Mouse (Mus musculus) cerebellum, postnatal 25 days (tissue): Measurements from ENCODE around the gene Slco2a1.
A peak's percentile ranks its signal among the peaks of the same experiment; 100 is the strongest.

Source experiments
- DNase-seq, 2 experiments: peaks; one replicate each; pipeline ENCODE4 v3.0.0; 2021; ENCODE audit warnings: mixed read lengths in 2 of 2

Gene Slco2a1

GRCm38 (mm10) chr9:103087301-103087700 lies 98.8 kb downstream of the Slco2a1 start:
- DNase-seq = peak in 1 of 2 experiments; percentile 33

- no peak for DNase-seq
These were observed 100.1 kb downstream of the Slco2a1 start for GRCm38 (mm10) chr9:103088661-103089060.

GRCm38 (mm10) chr9:103090116-103090875 lies 101.8 kb downstream of the Slco2a1 start:
- peak; percentile 78 to 85 for DNase-seq

DNA sequence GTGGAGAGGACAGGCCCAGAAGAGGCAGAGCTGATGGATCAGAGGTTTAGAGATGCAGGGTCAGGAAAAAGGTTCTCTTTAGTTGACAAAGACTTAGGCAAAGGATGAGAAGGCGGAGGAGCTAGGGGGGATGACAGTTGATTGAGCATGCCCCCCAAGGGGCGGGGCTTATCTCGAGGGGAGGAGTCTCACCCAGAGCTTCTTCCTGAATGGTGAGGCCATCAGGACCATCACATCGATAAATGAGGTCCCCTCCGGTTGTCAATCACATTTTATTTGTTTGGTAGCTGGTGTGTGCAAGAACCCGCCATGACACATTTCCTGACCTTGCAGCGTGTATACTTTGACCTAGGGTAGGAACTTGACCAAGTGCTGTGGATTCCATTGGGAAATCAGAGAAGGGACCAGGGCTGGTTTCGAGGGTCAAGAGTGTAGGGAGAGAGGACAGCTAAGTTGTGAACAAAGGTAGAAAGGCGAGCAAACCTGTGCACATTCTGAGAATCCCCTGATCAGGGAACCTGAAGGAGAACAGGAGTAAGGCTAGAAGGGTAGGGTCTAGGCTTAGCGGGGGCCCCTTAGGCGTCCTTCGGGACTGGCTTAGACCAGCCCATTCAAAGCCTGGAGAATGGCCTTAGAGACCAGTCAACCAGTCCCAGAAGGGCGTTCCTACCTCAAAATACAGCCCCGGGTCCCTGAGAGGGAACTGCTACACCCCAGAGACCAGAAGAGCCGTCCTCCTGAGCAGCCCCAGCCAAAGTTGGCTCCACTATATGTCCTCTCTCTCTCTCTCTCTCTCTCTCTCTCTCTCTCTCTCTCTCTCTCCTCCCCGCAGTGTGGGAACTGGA lies 102.7 kb downstream of the Slco2a1 start:
- DNase-seq = peak in 1 of 2 experiments; percentile 34

DNA sequence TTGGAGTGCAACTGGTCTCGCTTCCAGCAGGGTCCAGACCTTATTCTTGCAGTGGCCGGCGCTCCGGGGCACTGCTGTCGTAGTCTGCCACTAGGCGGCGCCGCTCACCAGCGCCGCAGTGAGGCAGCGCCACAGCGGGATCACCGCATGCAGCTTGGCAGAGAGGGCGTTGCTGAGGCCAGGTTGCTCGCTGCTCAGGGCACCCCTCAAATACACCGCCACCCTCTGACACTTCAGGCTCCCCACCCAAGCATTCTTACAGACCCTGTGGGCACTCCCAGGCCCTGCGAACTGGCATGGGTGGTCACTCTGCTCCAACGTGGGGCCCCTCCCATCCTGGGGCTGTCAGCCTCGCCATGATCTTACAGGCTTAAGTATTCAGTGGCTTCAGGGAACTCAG lies 103.7 kb downstream of the Slco2a1 start:
- peak; percentile 92 to 94 for DNase-seq

- DNase-seq = no peak
These were observed 105.2 kb downstream of the Slco2a1 start for GRCm38 (mm10) chr9:103093681-103094080.

- peak in 1 of 2 experiments; percentile 37 for DNase-seq
These were observed 119.9 kb downstream of the Slco2a1 start for GRCm38 (mm10) chr9:103108341-103108798.

DNA sequence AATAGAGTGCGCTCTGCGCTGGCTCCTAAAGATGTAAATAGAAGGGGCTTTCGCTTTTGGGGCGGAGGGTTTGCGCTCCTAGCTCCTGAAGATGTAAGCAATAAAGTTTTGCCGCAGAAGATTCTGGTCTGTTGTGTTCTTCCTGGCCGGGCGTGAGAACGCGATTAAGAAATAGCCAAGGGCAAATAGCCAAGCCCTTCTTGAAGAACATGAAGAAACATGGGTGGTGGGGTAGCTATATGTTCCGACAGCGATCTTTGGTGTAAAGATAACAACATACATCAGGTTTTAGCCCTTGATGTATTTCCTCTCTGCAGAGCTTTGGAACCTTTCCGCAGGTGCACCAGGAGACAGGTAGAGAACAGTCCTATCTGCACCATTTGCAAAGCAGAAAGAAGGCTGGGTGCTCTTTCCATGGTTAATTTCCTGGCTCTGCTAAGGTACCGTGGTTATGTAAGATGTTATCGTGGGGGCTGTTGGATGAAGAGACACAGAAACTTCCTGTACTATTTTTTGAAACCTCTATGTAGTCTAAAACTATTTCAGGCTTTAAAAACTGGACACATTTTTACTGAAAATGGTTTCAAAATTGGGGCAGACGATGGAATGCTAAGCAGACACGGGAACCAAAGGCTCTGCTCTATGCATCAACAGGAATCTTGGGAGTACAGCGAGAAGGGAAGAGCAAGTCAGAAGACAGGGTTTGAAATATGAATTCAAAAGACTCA lies 120.6 kb downstream of the Slco2a1 start:
- DNase-seq = peak in 1 of 2 experiments; percentile 34

- no peak for DNase-seq
These were observed 121.4 kb downstream of the Slco2a1 start for GRCm38 (mm10) chr9:103109911-103110310.

GRCm38 (mm10) chr9:103110727-103111501 lies 122.4 kb downstream of the Slco2a1 start:
- peak in 1 of 2 experiments; percentile 60 for DNase-seq

GRCm38 (mm10) chr9:103111621-103112470 lies 123.3 kb downstream of the Slco2a1 start, which contains the start of gene Rab6b:
Gene Rab6b, plus strand, starts transcription at chr9:103111787.
- peak; percentile 90 to 93 for DNase-seq

- peak; percentile 71 to 78 for DNase-seq
These were observed 124.2 kb downstream of the Slco2a1 start for GRCm38 (mm10) chr9:103112471-103113271.

DNA sequence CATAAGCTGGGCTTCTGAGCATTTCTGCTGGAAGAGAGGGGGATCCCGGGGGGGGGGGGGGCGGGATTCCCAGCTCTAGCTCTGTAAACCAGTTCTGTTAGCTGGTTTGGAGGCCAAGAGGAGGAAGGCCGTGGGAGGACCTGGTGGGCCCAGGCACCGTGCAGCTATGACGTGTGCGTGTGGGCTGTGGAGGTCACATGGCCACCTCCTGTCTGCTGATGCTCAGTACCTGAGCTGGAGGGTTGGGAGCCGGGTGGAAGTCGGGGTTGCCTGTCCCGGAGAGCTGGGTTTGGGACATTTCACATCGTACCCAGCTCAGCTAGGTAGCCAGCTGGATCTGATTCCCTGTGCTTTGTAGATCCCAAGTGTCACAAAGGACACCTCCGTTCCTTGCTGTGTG lies 124.8 kb downstream of the Slco2a1 start:
- DNase-seq = peak; percentile 54 to 67

DNA sequence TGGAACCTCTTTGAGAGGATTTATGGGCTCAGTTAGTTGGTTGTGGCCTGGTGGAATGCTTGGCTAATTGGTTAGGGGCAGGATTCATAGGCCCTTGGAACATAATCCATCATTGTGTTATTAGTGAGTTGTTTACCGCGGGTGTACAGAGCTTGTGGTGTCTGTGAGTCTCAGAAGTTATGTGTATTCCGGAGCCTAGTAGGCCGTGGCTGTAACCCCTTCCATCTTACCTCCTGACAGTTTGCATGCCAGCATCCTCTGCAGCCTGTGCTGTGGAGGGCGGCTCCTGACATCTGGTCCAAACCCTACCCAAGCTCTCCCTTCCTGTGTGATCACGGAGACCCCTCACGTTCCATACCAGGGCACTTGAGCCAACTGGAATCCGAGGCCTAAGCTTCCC lies 125.8 kb downstream of the Slco2a1 start:
- no peak for DNase-seq

- no peak for DNase-seq
These were observed 126.4 kb downstream of the Slco2a1 start for GRCm38 (mm10) chr9:103114901-103115300.

GRCm38 (mm10) chr9:103116941-103117340 lies 128.4 kb downstream of the Slco2a1 start:
- DNase-seq = no peak

DNA sequence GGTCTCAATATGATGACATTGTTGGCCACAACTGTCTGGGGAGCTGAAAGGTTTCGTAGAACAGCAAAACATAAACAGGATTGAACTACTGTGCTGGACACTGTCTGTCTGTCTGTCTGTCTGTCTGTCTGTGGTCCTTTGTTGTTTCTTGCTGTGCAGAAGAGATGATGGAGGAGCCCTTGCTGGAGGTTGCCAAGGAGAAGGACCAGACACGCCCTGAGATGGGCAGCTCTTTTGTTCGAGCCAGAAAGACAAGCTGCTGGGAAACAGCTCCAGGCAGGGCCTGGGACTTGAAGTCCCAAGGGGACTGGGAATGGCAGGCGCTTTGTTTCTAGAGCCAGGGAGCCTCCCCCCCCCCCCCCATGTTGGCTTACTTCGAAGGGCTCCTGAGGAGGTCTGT lies 129.0 kb downstream of the Slco2a1 start:
- DNase-seq = no peak

DNA sequence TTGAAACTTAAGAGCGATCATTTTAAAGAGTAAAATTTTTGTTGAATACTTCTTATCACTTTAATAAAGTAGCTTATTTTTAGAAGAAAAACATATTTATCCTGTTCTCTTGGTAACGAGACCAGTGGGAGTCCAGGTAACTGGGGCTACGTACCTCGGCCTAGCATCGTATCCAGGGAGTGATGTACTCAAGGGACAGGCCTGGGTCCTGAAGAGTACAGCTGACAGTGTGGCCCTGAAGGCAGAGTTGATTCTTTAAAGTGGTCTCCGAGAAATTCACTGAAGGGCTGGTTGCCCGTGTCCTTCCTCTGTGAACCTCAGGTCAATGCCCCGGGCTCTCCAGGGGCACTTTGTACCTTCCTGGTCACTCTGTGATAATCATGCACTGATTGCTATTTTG lies 129.4 kb downstream of the Slco2a1 start:
- DNase-seq = no peak

GRCm38 (mm10) chr9:103118651-103119275 lies 130.3 kb downstream of the Slco2a1 start:
- peak in 1 of 2 experiments; percentile 39 for DNase-seq

GRCm38 (mm10) chr9:103119781-103120180 lies 131.3 kb downstream of the Slco2a1 start:
- DNase-seq = peak in 1 of 2 experiments; percentile 14
